Mouse (Mus musculus) limb, embryonic 13.5 days (tissue): ENCODE measurements around the gene Luzp2. TPM values are rescaled to one million over a fixed set of nuclear protein-coding genes. Genes with fewer than 3 reads are reported as not detected.
"Not testable (repeated sequence)": the region's sequence is repeated elsewhere in the genome, so short reads cannot be mapped to it uniquely, and the experiment has no call there.

Experiments used
- ATAC-seq: fragments of 200-750 bp; cut with Nextera tagmentation; 2 replicates; pipeline ENCODE4 v1.8.0; 2017; ENCODE audit warnings: low read depth, moderate number of reproducible peaks, moderate TSS enrichment; ENCODE audit not compliant: low FRiP score
- H3K27ac ChIP-seq: fragments of 300-500 bp; sonication (generic); 2 replicates; pipeline ENCODE4 v1.5.1; 2015; ENCODE audit warnings: inconsistent platforms, mild to moderate bottlenecking, moderate library complexity
- H3K27me3 ChIP-seq: fragments of 300-500 bp; sonication (generic); 2 replicates; pipeline ENCODE4 v1.6.1; 2015; ENCODE audit warnings: mild to moderate bottlenecking, inconsistent platforms
- H3K36me3 ChIP-seq: fragments of 300-500 bp; sonication (generic); 2 replicates; pipeline ENCODE4 v1.6.1; 2015; ENCODE audit warnings: inconsistent platforms, mild to moderate bottlenecking, moderate library complexity
- H3K4me1 ChIP-seq: fragments of 300-500 bp; sonication (generic); 2 replicates; pipeline ENCODE4 v1.6.1; 2015; ENCODE audit warnings: inconsistent platforms
- H3K4me2 ChIP-seq: fragments of 300-500 bp; sonication (generic); replicated peaks from 2 replicates; pipeline ENCODE4 v1.6.1; 2015; ENCODE audit warnings: inconsistent platforms, mild to moderate bottlenecking, moderate library complexity
- H3K4me3 ChIP-seq: fragments of 300-500 bp; sonication (generic); 2 replicates; pipeline ENCODE4 v1.5.1; 2015; ENCODE audit warnings: moderate library complexity, mild to moderate bottlenecking, inconsistent platforms
- H3K9ac ChIP-seq: fragments of 300-500 bp; sonication (generic); 2 replicates; pipeline ENCODE4 v1.6.1; 2015; ENCODE audit warnings: mild to moderate bottlenecking, inconsistent platforms
- H3K9me3 ChIP-seq: fragments of 300-500 bp; sonication (generic); 2 replicates; pipeline ENCODE4 v1.6.1; 2016; ENCODE audit warnings: inconsistent platforms
- WGBS: fragments of 180-500 bp; shearing (Covaris S2); methylation state at CpG from one replicate; pipeline ENCODE4 v1.1.7; 2015; 5-methylcytosine and 5-hydroxymethylcytosine counted together
- polyA plus RNA-seq: library from polyadenylated mRNA; unstranded; fragments of >200 nt; fragmentation: Nextera tagmentation; extraction: Ambion mirVana; gene quantifications from 2 replicates; pipeline ENCODE4 v1.2.1, GENCODE M21; 2015

Luzp2 gene
- polyA plus RNA-seq, 1 experiment from 2014 or later: 1.5 TPM

- ATAC-seq: no peak
- H3K36me3 ChIP-seq: no peaks in the 10 kb centered on the region
- WGBS: 80% methylated on average over 3 of the region's 3 CpGs
Observed at GRCm38 (mm10) chr7:54893709-54894627, 58.7 kb downstream of the Luzp2 start.

GRCm38 (mm10) chr7:54898589-54898988 is 63.3 kb downstream of the Luzp2 start:
- H3K36me3 ChIP-seq: no peaks in the 10 kb centered on the region
- H3K9ac ChIP-seq: no peak overlapping the region
- H3K4me2 ChIP-seq: no peak overlapping the region
- H3K27ac ChIP-seq: no peak overlapping the region
- no peak overlapping the region for H3K4me3 ChIP-seq
- 79% methylated on average over 3 of the region's 3 CpGs for WGBS
- no peaks in the 10 kb centered on the region for H3K4me1 ChIP-seq
- H3K9me3 ChIP-seq: no peaks in the 10 kb centered on the region
- H3K27me3 ChIP-seq: no peaks in the 10 kb centered on the region
- no peak for ATAC-seq

More at GRCm38 (mm10) chr7:54893709-54894627, 58.7 kb downstream of the Luzp2 start:
- no peak overlapping the region for H3K4me3 ChIP-seq
- no peak overlapping the region for H3K27ac ChIP-seq
- no peaks in the 10 kb centered on the region for H3K27me3 ChIP-seq
- H3K4me2 ChIP-seq: no peak overlapping the region
- H3K9ac ChIP-seq: no peak overlapping the region
- H3K9me3 ChIP-seq: no peaks in the 10 kb centered on the region
- no peaks in the 10 kb centered on the region for H3K4me1 ChIP-seq

- WGBS: 24% methylated on average over 7 of the region's 7 CpGs
- no peaks in the 10 kb centered on the region for H3K36me3 ChIP-seq
- no peak overlapping the region for H3K27ac ChIP-seq
- no peaks in the 10 kb centered on the region for H3K27me3 ChIP-seq
- no peak overlapping the region for H3K4me2 ChIP-seq
- H3K9me3 ChIP-seq: no peaks in the 10 kb centered on the region
- H3K4me1 ChIP-seq: peaks cover 4% of the 10 kb centered on the region; the same call in 1 of the 2 replicates
- ATAC-seq: no peak
- no peak overlapping the region for H3K4me3 ChIP-seq
- no peak overlapping the region for H3K9ac ChIP-seq
Observed at GRCm38 (mm10) chr7:54909958-54910357, 74.7 kb downstream of the Luzp2 start.

GRCm38 (mm10) chr7:54914030-54914429 is 78.7 kb downstream of the Luzp2 start:
- Histone ChIP-seq H3K9me3 (no peaks in the 10 kb centered on the region), H3K9ac (no peak overlapping the region), H3K27me3 (no peaks in the 10 kb centered on the region), H3K4me3 (no peak overlapping the region), H3K36me3 (no peaks in the 10 kb centered on the region), H3K27ac (no peak overlapping the region), H3K4me1 (peaks cover 4% of the 10 kb centered on the region; the same call in 1 of the 2 replicates), H3K4me2 (no peak overlapping the region)
- no peak for ATAC-seq
- WGBS: 20% methylated on average over 1 of the region's 1 CpGs

- Histone ChIP-seq H3K27me3 (no peaks in the 10 kb centered on the region), H3K9ac (no peak overlapping the region), H3K36me3 (no peaks in the 10 kb centered on the region), H3K4me3 (no peak overlapping the region), H3K9me3 (no peaks in the 10 kb centered on the region), H3K4me1 (no peaks in the 10 kb centered on the region), H3K27ac (no peak overlapping the region), H3K4me2 (no peak overlapping the region)
- WGBS: 66% methylated on average over 3 of the region's 3 CpGs
- no peak for ATAC-seq
Observed at GRCm38 (mm10) chr7:54921991-54922390, 86.7 kb downstream of the Luzp2 start.

- no peak overlapping the region for H3K4me3 ChIP-seq
- H3K9me3 ChIP-seq: no peaks in the 10 kb centered on the region
- H3K36me3 ChIP-seq: no peaks in the 10 kb centered on the region
- no peaks in the 10 kb centered on the region for H3K27me3 ChIP-seq
- no peak overlapping the region for H3K9ac ChIP-seq
- H3K27ac ChIP-seq: no peak overlapping the region
- WGBS: 88% methylated on average over 2 of the region's 2 CpGs
- no peak overlapping the region for H3K4me2 ChIP-seq
- ATAC-seq: no peak
- H3K4me1 ChIP-seq: no peaks in the 10 kb centered on the region
Observed at GRCm38 (mm10) chr7:54956759-54957158, 121.5 kb downstream of the Luzp2 start.

GRCm38 (mm10) chr7:54962678-54963077 is 127.4 kb downstream of the Luzp2 start:
- Histone ChIP-seq H3K9me3 (no peaks in the 10 kb centered on the region), H3K9ac (no peak overlapping the region), H3K4me2 (no peak overlapping the region), H3K4me1 (no peaks in the 10 kb centered on the region), H3K27me3 (no peaks in the 10 kb centered on the region), H3K27ac (no peak overlapping the region), H3K36me3 (no peaks in the 10 kb centered on the region), H3K4me3 (no peak overlapping the region)
- 81% methylated on average over 4 of the region's 4 CpGs for WGBS
- ATAC-seq: no peak

- no peak overlapping the region for H3K9ac ChIP-seq
- H3K27ac ChIP-seq: no peak overlapping the region
- ATAC-seq: no peak
- no peaks in the 10 kb centered on the region for H3K27me3 ChIP-seq
- H3K4me1 ChIP-seq: no peaks in the 10 kb centered on the region
- H3K9me3 ChIP-seq: no peaks in the 10 kb centered on the region
- H3K4me3 ChIP-seq: no peak overlapping the region
- H3K4me2 ChIP-seq: no peak overlapping the region
- H3K36me3 ChIP-seq: no peaks in the 10 kb centered on the region
Observed at GRCm38 (mm10) chr7:54977372-54977771, 142.1 kb downstream of the Luzp2 start.

GRCm38 (mm10) chr7:54980585-54980984 is 145.3 kb downstream of the Luzp2 start:
- H3K9me3 ChIP-seq: no peaks in the 10 kb centered on the region
- H3K4me1 ChIP-seq: no peaks in the 10 kb centered on the region
- no peak overlapping the region for H3K4me3 ChIP-seq
- H3K9ac ChIP-seq: no peak overlapping the region
- 75% methylated on average over 4 of the region's 4 CpGs for WGBS
- ATAC-seq: no peak
- no peaks in the 10 kb centered on the region for H3K36me3 ChIP-seq
- no peak overlapping the region for H3K27ac ChIP-seq
- H3K4me2 ChIP-seq: no peak overlapping the region
- no peaks in the 10 kb centered on the region for H3K27me3 ChIP-seq

- ATAC-seq: no peak
- 65% methylated on average over 2 of the region's 2 CpGs for WGBS
- no peak overlapping the region for H3K4me2 ChIP-seq
- no peak overlapping the region for H3K4me3 ChIP-seq
- H3K4me1 ChIP-seq: no peaks in the 10 kb centered on the region
- H3K9me3 ChIP-seq: no peaks in the 10 kb centered on the region
- no peak overlapping the region for H3K27ac ChIP-seq
- no peak overlapping the region for H3K9ac ChIP-seq
- no peaks in the 10 kb centered on the region for H3K36me3 ChIP-seq
- H3K27me3 ChIP-seq: no peaks in the 10 kb centered on the region
Observed at GRCm38 (mm10) chr7:55000397-55000796, 165.1 kb downstream of the Luzp2 start.

GRCm38 (mm10) chr7:55009173-55009771 is 174.0 kb downstream of the Luzp2 start:
- ATAC-seq: no peak
- no peaks in the 10 kb centered on the region for H3K36me3 ChIP-seq
- H3K27me3 ChIP-seq: no peaks in the 10 kb centered on the region
- no peak overlapping the region for H3K27ac ChIP-seq
- H3K4me3 ChIP-seq: no peak overlapping the region
- H3K9me3 ChIP-seq: no peaks in the 10 kb centered on the region
- no peak overlapping the region for H3K9ac ChIP-seq
- H3K4me2 ChIP-seq: no peak overlapping the region
- no peaks in the 10 kb centered on the region for H3K4me1 ChIP-seq
- WGBS: 54% methylated on average over 4 of the region's 4 CpGs

GRCm38 (mm10) chr7:55133850-55134249 is 298.6 kb downstream of the Luzp2 start:
- H3K4me1 ChIP-seq, H3K9ac ChIP-seq, ATAC-seq, H3K27ac ChIP-seq, H3K27me3 ChIP-seq, H3K9me3 ChIP-seq, H3K36me3 ChIP-seq, H3K4me3 ChIP-seq, H3K4me2 ChIP-seq: not testable (repeated sequence)
- WGBS: 89% methylated on average over 1 of the region's 2 CpGs
